Mouse (Mus musculus): Measurements from ENCODE around the gene Ippk. TPM values are rescaled to one million over a fixed set of nuclear protein-coding genes. Genes with fewer than 3 reads are reported as not detected.

Ippk gene
- polyA plus RNA-seq (2012; ENCODE audit: insufficient read depth, insufficient read length, missing spikeins): 3.6 and 3.8 TPM in 2 replicates

GRCm38 (mm10) chr13:49420754-49421605, at the start of gene Ippk:
Gene Ippk (plus strand): TSS chr13:49421249.
- peak within 1 kb of the TSS; percentile 85 for H3K4me3 ChIP-seq (ENCODE audit: insufficient read depth, low read length)
- TF ChIP-seq CTCF (IDR thresholded peaks at IDR 0.05; ENCODE audit: low read depth, low read length) (no peak), POLR2A (IDR thresholded peaks at IDR 0.05; ENCODE audit: borderline replicate concordance, low read depth, low read length) (peak; percentile 39; the same call in 1 of the 2 replicates)
- peaks cover 14% of the 10 kb centered on the region for H3K4me1 ChIP-seq (ENCODE audit: control insufficient read depth, insufficient read depth, low read length)
- peak within 1 kb of the TSS; percentile 60 for H3K27ac ChIP-seq (ENCODE audit: insufficient read depth, low read depth, low read length)

- H3K27ac ChIP-seq (ENCODE audit: insufficient read depth, low read depth, low read length): peak overlapping the region; percentile 81
- H3K4me3 ChIP-seq (ENCODE audit: insufficient read depth, low read length): no peak overlapping the region
- TF ChIP-seq POLR2A (IDR thresholded peaks at IDR 0.05; ENCODE audit: borderline replicate concordance, low read depth, low read length): no peak
- TF ChIP-seq CTCF (IDR thresholded peaks at IDR 0.05; ENCODE audit: low read depth, low read length): no peak
- peaks cover 55% of the 10 kb centered on the region for H3K4me1 ChIP-seq (ENCODE audit: control insufficient read depth, insufficient read depth, low read length)
Measured at GRCm38 (mm10) chr13:49371428-49371899, 49.6 kb upstream of the Ippk start.

- H3K27ac ChIP-seq (ENCODE audit: insufficient read depth, low read depth, low read length): peak overlapping the region; percentile 81
- TF ChIP-seq CTCF (IDR thresholded peaks at IDR 0.05; ENCODE audit: low read depth, low read length) (no peak), POLR2A (IDR thresholded peaks at IDR 0.05; ENCODE audit: borderline replicate concordance, low read depth, low read length) (no peak)
Measured at GRCm38 (mm10) chr13:49372370-49373060, 48.5 kb upstream of the Ippk start.

GRCm38 (mm10) chr13:49374304-49374703, 46.7 kb upstream of the Ippk start:
- Histone ChIP-seq H3K27ac (ENCODE audit: insufficient read depth, low read depth, low read length) (no peak overlapping the region), H3K4me1 (ENCODE audit: control insufficient read depth, insufficient read depth, low read length) (peaks cover 49% of the 10 kb centered on the region), H3K4me3 (ENCODE audit: insufficient read depth, low read length) (no peak overlapping the region)
- TF ChIP-seq CTCF (IDR thresholded peaks at IDR 0.05; ENCODE audit: low read depth, low read length) (no peak), POLR2A (IDR thresholded peaks at IDR 0.05; ENCODE audit: borderline replicate concordance, low read depth, low read length) (no peak)

More at GRCm38 (mm10) chr13:49372370-49373060, 48.5 kb upstream of the Ippk start:
- no peak overlapping the region for H3K4me3 ChIP-seq (ENCODE audit: insufficient read depth, low read length)
- peaks cover 46% of the 10 kb centered on the region for H3K4me1 ChIP-seq (ENCODE audit: control insufficient read depth, insufficient read depth, low read length)

- no peak for TF ChIP-seq CTCF (IDR thresholded peaks at IDR 0.05; ENCODE audit: low read depth, low read length)
- TF ChIP-seq POLR2A (IDR thresholded peaks at IDR 0.05; ENCODE audit: borderline replicate concordance, low read depth, low read length): no peak
- H3K4me3 ChIP-seq (ENCODE audit: insufficient read depth, low read length): no peak overlapping the region
- H3K4me1 ChIP-seq (ENCODE audit: control insufficient read depth, insufficient read depth, low read length): peaks cover 49% of the 10 kb centered on the region
- H3K27ac ChIP-seq (ENCODE audit: insufficient read depth, low read depth, low read length): no peak overlapping the region
Measured at GRCm38 (mm10) chr13:49374730-49375129, 46.3 kb upstream of the Ippk start.

GRCm38 (mm10) chr13:49377608-49378007, 43.4 kb upstream of the Ippk start:
- H3K4me1 ChIP-seq (ENCODE audit: control insufficient read depth, insufficient read depth, low read length): peaks cover 26% of the 10 kb centered on the region
- TF ChIP-seq CTCF (IDR thresholded peaks at IDR 0.05; ENCODE audit: low read depth, low read length): no peak
- TF ChIP-seq POLR2A (IDR thresholded peaks at IDR 0.05; ENCODE audit: borderline replicate concordance, low read depth, low read length): no peak
- H3K27ac ChIP-seq (ENCODE audit: insufficient read depth, low read depth, low read length): no peak overlapping the region
- no peak overlapping the region for H3K4me3 ChIP-seq (ENCODE audit: insufficient read depth, low read length)

GRCm38 (mm10) chr13:49379301-49379700, 41.7 kb upstream of the Ippk start:
- H3K4me1 ChIP-seq (ENCODE audit: control insufficient read depth, insufficient read depth, low read length): peaks cover 16% of the 10 kb centered on the region
- TF ChIP-seq CTCF (IDR thresholded peaks at IDR 0.05; ENCODE audit: low read depth, low read length) (no peak), POLR2A (IDR thresholded peaks at IDR 0.05; ENCODE audit: borderline replicate concordance, low read depth, low read length) (no peak)
- no peak overlapping the region for H3K27ac ChIP-seq (ENCODE audit: insufficient read depth, low read depth, low read length)
- H3K4me3 ChIP-seq (ENCODE audit: insufficient read depth, low read length): no peak overlapping the region

GRCm38 (mm10) chr13:49381230-49381629, 39.8 kb upstream of the Ippk start:
- Histone ChIP-seq H3K4me3 (ENCODE audit: insufficient read depth, low read length) (no peak overlapping the region), H3K4me1 (ENCODE audit: control insufficient read depth, insufficient read depth, low read length) (peaks cover 13% of the 10 kb centered on the region), H3K27ac (ENCODE audit: insufficient read depth, low read depth, low read length) (no peak overlapping the region)
- no peak for TF ChIP-seq POLR2A (IDR thresholded peaks at IDR 0.05; ENCODE audit: borderline replicate concordance, low read depth, low read length)
- peak; percentile 97 for TF ChIP-seq CTCF (IDR thresholded peaks at IDR 0.05; ENCODE audit: low read depth, low read length)

- Histone ChIP-seq H3K27ac (ENCODE audit: insufficient read depth, low read depth, low read length) (no peak overlapping the region), H3K4me1 (ENCODE audit: control insufficient read depth, insufficient read depth, low read length) (peaks cover 10% of the 10 kb centered on the region), H3K4me3 (ENCODE audit: insufficient read depth, low read length) (no peak overlapping the region)
- TF ChIP-seq CTCF (IDR thresholded peaks at IDR 0.05; ENCODE audit: low read depth, low read length) (no peak), POLR2A (IDR thresholded peaks at IDR 0.05; ENCODE audit: borderline replicate concordance, low read depth, low read length) (no peak)
Measured at GRCm38 (mm10) chr13:49382997-49383396, 38.1 kb upstream of the Ippk start.
